Mouse (Mus musculus): Measurements from ENCODE around the gene Rere. TPM values are rescaled to one million over a fixed set of nuclear protein-coding genes. Genes with fewer than 3 reads are reported as not detected.

Rere gene
- polyA plus RNA-seq, 1 experiment from 2014 or later: 41.2 TPM

- 46% methylated on average over 1 of the region's 1 CpGs for WGBS
- Histone ChIP-seq H3K27ac (replicated peaks) (0 out of 2 replicates have a peak overlapping the region, but pooled peaks have one; percentile 42), H3K4me3 (no peak overlapping the region), H3K9me3 (no peaks in the 10 kb centered on the region), H3K36me3 (peaks cover 32% of the 10 kb centered on the region), H3K9ac (no peak overlapping the region), H3K4me1 (replicated peaks) (peaks cover 6% of the 10 kb centered on the region; the same call in 1 of the 2 replicates), H3K4me2 (no peak overlapping the region), H3K27me3 (no peaks in the 10 kb centered on the region)
- ATAC-seq (ENCODE audit: low read depth): no peak; the same call in 1 of the 2 replicates
Measured at GRCm38 (mm10) chr4:150625425-150625824, 344.0 kb downstream of the Rere start.

GRCm38 (mm10) chr4:150625951-150626732 is 344.7 kb downstream of the Rere start:
- 54% methylated on average over 6 of the region's 6 CpGs for WGBS
- H3K27me3 ChIP-seq: no peaks in the 10 kb centered on the region
- no peaks in the 10 kb centered on the region for H3K9me3 ChIP-seq
- H3K4me1 ChIP-seq (replicated peaks): peaks cover 6% of the 10 kb centered on the region; the same call in 1 of the 2 replicates
- H3K36me3 ChIP-seq: peaks cover 34% of the 10 kb centered on the region
- no peak overlapping the region for H3K4me2 ChIP-seq
- no peak for ATAC-seq (ENCODE audit: low read depth)
- H3K9ac ChIP-seq: no peak overlapping the region
- H3K4me3 ChIP-seq: no peak overlapping the region
- H3K27ac ChIP-seq (replicated peaks): 0 out of 2 replicates have a peak overlapping the region, but pooled peaks have one; percentile 42

GRCm38 (mm10) chr4:150629266-150629665 is 347.8 kb downstream of the Rere start:
- no peak for ATAC-seq (ENCODE audit: low read depth)
- Histone ChIP-seq H3K27ac (replicated peaks) (no peak overlapping the region), H3K9ac (no peak overlapping the region), H3K4me2 (no peak overlapping the region), H3K9me3 (no peaks in the 10 kb centered on the region), H3K4me3 (no peak overlapping the region), H3K36me3 (peaks cover 32% of the 10 kb centered on the region), H3K27me3 (no peaks in the 10 kb centered on the region), H3K4me1 (replicated peaks) (peaks cover 6% of the 10 kb centered on the region; the same call in 1 of the 2 replicates)
- 83% methylated on average over 11 of the region's 11 CpGs for WGBS

GRCm38 (mm10) chr4:150635568-150635967 is 354.1 kb downstream of the Rere start:
- H3K27me3 ChIP-seq: no peaks in the 10 kb centered on the region
- 86% methylated on average over 10 of the region's 10 CpGs for WGBS
- H3K4me1 ChIP-seq (replicated peaks): no peaks in the 10 kb centered on the region
- no peaks in the 10 kb centered on the region for H3K9me3 ChIP-seq
- H3K9ac ChIP-seq: no peak overlapping the region
- no peak overlapping the region for H3K4me3 ChIP-seq
- H3K27ac ChIP-seq (replicated peaks): no peak overlapping the region
- ATAC-seq (ENCODE audit: low read depth): no peak
- H3K36me3 ChIP-seq: peaks cover 46% of the 10 kb centered on the region
- H3K4me2 ChIP-seq: no peak overlapping the region

GRCm38 (mm10) chr4:150636635-150637034 is 355.2 kb downstream of the Rere start:
- peaks cover 50% of the 10 kb centered on the region for H3K36me3 ChIP-seq
- ATAC-seq (ENCODE audit: low read depth): no peak
- no peaks in the 10 kb centered on the region for H3K4me1 ChIP-seq (replicated peaks)
- H3K4me2 ChIP-seq: no peak overlapping the region
- WGBS: 84% methylated on average over 6 of the region's 6 CpGs
- no peak overlapping the region for H3K4me3 ChIP-seq
- H3K9ac ChIP-seq: no peak overlapping the region
- H3K27ac ChIP-seq (replicated peaks): no peak overlapping the region
- no peaks in the 10 kb centered on the region for H3K9me3 ChIP-seq
- no peaks in the 10 kb centered on the region for H3K27me3 ChIP-seq

- no peaks in the 10 kb centered on the region for H3K9me3 ChIP-seq
- H3K9ac ChIP-seq: no peak overlapping the region
- H3K4me2 ChIP-seq: no peak overlapping the region
- H3K27ac ChIP-seq (replicated peaks): no peak overlapping the region
- H3K4me3 ChIP-seq: no peak overlapping the region
- WGBS: 93% methylated on average over 9 of the region's 9 CpGs
- H3K4me1 ChIP-seq (replicated peaks): no peaks in the 10 kb centered on the region
- H3K36me3 ChIP-seq: peaks cover 37% of the 10 kb centered on the region
- ATAC-seq (ENCODE audit: low read depth): no peak
- H3K27me3 ChIP-seq: no peaks in the 10 kb centered on the region
Measured at GRCm38 (mm10) chr4:150644299-150644698, 362.9 kb downstream of the Rere start.

- Histone ChIP-seq H3K9me3 (no peaks in the 10 kb centered on the region), H3K4me2 (no peak overlapping the region), H3K36me3 (peaks cover 4% of the 10 kb centered on the region; the same call in 1 of the 2 replicates), H3K4me1 (replicated peaks) (peaks cover 17% of the 10 kb centered on the region), H3K4me3 (no peak overlapping the region), H3K27ac (replicated peaks) (no peak overlapping the region), H3K9ac (no peak overlapping the region), H3K27me3 (peaks cover 7% of the 10 kb centered on the region; the same call in 1 of the 2 replicates)
- ATAC-seq (ENCODE audit: low read depth): no peak
- 83% methylated on average over 5 of the region's 5 CpGs for WGBS
Measured at GRCm38 (mm10) chr4:150649327-150649726, 367.9 kb downstream of the Rere start.

- H3K9ac ChIP-seq: peak within 1 kb of the TSS; percentile 84
- peaks cover 21% of the 10 kb centered on the region for H3K4me1 ChIP-seq (replicated peaks)
- H3K27me3 ChIP-seq: peaks cover 12% of the 10 kb centered on the region
- H3K27ac ChIP-seq (replicated peaks): 0 out of 2 replicates have a peak within 1 kb of the TSS, but pooled peaks have one; percentile 42
- no peaks in the 10 kb centered on the region for H3K9me3 ChIP-seq
- H3K4me3 ChIP-seq: peak within 1 kb of the TSS; percentile 59
- 4% methylated on average over 41 of the region's 41 CpGs for WGBS
- peak within 1 kb of the TSS; percentile 63 for H3K4me2 ChIP-seq
- H3K36me3 ChIP-seq: peaks cover 4% of the 10 kb centered on the region; the same call in 1 of the 2 replicates
- peak; percentile 82 for ATAC-seq (ENCODE audit: low read depth)
Measured at GRCm38 (mm10) chr4:150651390-150652277, 370.2 kb downstream of the Rere start, which contains the start of gene Slc45a1. TSS of gene Slc45a1 (minus strand) at chr4:150652174.

GRCm38 (mm10) chr4:150653072-150653599 is 371.7 kb downstream of the Rere start:
- Histone ChIP-seq H3K9me3 (0 out of 2 replicates have a peak, but pooled peaks cover 3% of the 10 kb centered on the region), H3K27me3 (peaks cover 12% of the 10 kb centered on the region), H3K4me3 (no peak overlapping the region), H3K4me1 (replicated peaks) (peaks cover 21% of the 10 kb centered on the region), H3K9ac (no peak overlapping the region), H3K4me2 (no peak overlapping the region), H3K27ac (replicated peaks) (no peak overlapping the region), H3K36me3 (peaks cover 4% of the 10 kb centered on the region; the same call in 1 of the 2 replicates)
- ATAC-seq (ENCODE audit: low read depth): no peak
- 43% methylated on average over 11 of the region's 11 CpGs for WGBS

GRCm38 (mm10) chr4:150655989-150656388 is 374.5 kb downstream of the Rere start:
- 4% methylated on average over 17 of the region's 17 CpGs for WGBS
- Histone ChIP-seq H3K4me3 (peak overlapping the region; percentile 9; the same call in 1 of the 2 replicates), H3K4me2 (peak overlapping the region; percentile 39), H3K4me1 (replicated peaks) (peaks cover 25% of the 10 kb centered on the region), H3K27me3 (peaks cover 12% of the 10 kb centered on the region), H3K9ac (peak overlapping the region; percentile 60), H3K36me3 (no peaks in the 10 kb centered on the region), H3K9me3 (0 out of 2 replicates have a peak, but pooled peaks cover 3% of the 10 kb centered on the region), H3K27ac (replicated peaks) (no peak overlapping the region)
- peak; percentile 54; the same call in 1 of the 2 replicates for ATAC-seq (ENCODE audit: low read depth)

GRCm38 (mm10) chr4:150656504-150656903 is 375.1 kb downstream of the Rere start:
- no peak overlapping the region for H3K4me3 ChIP-seq
- peaks cover 25% of the 10 kb centered on the region for H3K4me1 ChIP-seq (replicated peaks)
- no peak overlapping the region for H3K27ac ChIP-seq (replicated peaks)
- no peak for ATAC-seq (ENCODE audit: low read depth)
- peaks cover 12% of the 10 kb centered on the region for H3K27me3 ChIP-seq
- no peak overlapping the region for H3K4me2 ChIP-seq
- no peak overlapping the region for H3K9ac ChIP-seq
- H3K9me3 ChIP-seq: 0 out of 2 replicates have a peak, but pooled peaks cover 3% of the 10 kb centered on the region
- H3K36me3 ChIP-seq: no peaks in the 10 kb centered on the region
- 89% methylated on average over 6 of the region's 6 CpGs for WGBS
